Mouse (Mus musculus): ENCODE measurements around the gene Polr1a. TPM values are rescaled to one million over a fixed set of nuclear protein-coding genes. Genes with fewer than 3 reads are reported as not detected.

Gene Polr1a
- 29.8 and 33.9 TPM in 2 replicates for polyA plus RNA-seq (2015; fragmentation: Nextera tagmentation; extraction: Ambion mirVana)

DNA sequence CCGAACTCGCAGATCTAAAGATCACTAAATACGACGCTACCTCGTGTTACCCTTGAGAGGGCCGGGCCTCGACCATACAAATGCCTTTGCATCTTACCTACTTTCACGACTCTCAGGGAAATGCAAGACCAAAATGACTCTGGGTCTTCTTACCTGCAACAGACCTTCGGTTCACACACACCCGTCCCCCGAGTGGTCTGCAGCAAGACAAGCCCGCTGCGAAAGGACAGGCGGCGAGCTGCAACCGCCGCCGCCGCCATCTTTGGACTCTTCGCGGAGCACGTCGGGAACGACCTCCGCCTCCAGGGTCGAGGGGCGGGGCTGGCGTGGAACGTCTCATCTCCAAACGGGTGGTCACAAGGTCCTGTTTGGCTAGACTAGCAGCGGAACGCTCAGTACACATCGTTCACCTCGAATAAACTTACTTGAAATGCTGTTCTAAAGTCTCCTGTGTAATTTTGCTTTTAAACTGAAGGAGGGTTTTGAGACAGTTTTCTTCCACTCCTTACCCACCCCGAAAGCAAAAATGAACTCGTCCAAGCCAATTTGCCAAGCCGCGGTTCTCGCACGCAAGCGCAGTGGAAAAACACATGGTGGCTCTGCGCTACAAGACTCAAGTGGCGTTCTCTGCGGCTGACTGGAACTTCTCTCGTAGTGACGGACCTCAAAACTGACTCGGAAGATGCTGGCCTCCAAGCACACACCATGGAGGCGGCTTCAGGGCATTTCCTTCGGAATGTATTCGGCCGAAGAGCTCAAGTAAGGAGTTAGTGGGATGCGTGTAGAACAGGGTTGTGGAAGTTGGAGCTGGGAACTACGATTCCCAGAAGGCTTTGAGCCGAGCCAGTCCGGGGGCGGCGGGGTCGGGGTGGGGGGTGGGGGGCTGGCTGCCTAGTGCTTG is at the start of gene Polr1a, which contains the start of gene Ptcd3:
Gene Polr1a (plus strand): TSS at position 573 of the 901 bp plus-strand sequence.
Gene Ptcd3 (minus strand): TSS at position 270 of the 901 bp plus-strand sequence.
- WGBS: under 1% methylated on average over 58 of the region's 58 CpGs
- peak within 1 kb of the TSS; percentile 91 for H3K4me3 ChIP-seq (replicated peaks)
- H3K4me1 ChIP-seq: peaks cover 11% of the 10 kb centered on the region
- peak within 1 kb of the TSS; percentile 58 for H3K9ac ChIP-seq
- ATAC-seq (ENCODE audit: insufficient read depth, low FRiP score, low read depth): peak; percentile 83
- no peaks in the 10 kb centered on the region for H3K27me3 ChIP-seq (replicated peaks)
- no peaks in the 10 kb centered on the region for H3K9me3 ChIP-seq
- H3K27ac ChIP-seq: peak within 1 kb of the TSS; percentile 87
- peaks cover 18% of the 10 kb centered on the region for H3K36me3 ChIP-seq
- H3K4me2 ChIP-seq: peak within 1 kb of the TSS; percentile 61

GRCm38 (mm10) chr6:71867751-71868150 is 41.1 kb upstream of the Polr1a start:
- H3K9ac ChIP-seq: no peak overlapping the region
- no peak for ATAC-seq (ENCODE audit: insufficient read depth, low FRiP score, low read depth)
- no peak overlapping the region for H3K27ac ChIP-seq
- H3K9me3 ChIP-seq: no peaks in the 10 kb centered on the region
- no peak overlapping the region for H3K4me2 ChIP-seq
- H3K36me3 ChIP-seq: peaks cover 43% of the 10 kb centered on the region
- 82% methylated on average over 2 of the region's 2 CpGs for WGBS
- H3K4me1 ChIP-seq: no peaks in the 10 kb centered on the region
- H3K27me3 ChIP-seq (replicated peaks): no peaks in the 10 kb centered on the region
- H3K4me3 ChIP-seq (replicated peaks): no peak overlapping the region

DNA sequence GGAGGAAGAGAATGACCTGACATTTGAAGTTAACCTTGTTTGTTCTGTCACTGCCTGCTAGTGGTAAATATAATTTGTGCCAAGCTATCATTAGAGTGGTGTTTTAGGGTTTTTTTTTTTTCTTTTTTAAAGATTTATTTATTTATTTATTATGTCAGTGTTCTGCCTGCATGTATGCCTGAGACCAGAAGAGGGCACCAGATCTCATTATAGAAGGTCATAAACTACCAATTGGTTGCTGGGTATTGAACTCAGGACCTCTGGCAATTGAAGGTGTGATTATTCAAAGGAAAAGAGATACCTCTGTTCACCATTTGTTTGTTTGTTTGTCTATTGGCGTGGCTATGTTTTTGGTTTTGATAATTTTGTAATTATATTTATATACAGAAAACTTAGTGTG is 40.0 kb upstream of the Polr1a start:
- H3K36me3 ChIP-seq: peaks cover 37% of the 10 kb centered on the region
- no peak overlapping the region for H3K4me3 ChIP-seq (replicated peaks)
- H3K9me3 ChIP-seq: no peaks in the 10 kb centered on the region
- H3K4me1 ChIP-seq: no peaks in the 10 kb centered on the region
- no peak overlapping the region for H3K27ac ChIP-seq
- no peak for ATAC-seq (ENCODE audit: insufficient read depth, low FRiP score, low read depth)
- no peak overlapping the region for H3K4me2 ChIP-seq
- 93% methylated on average over 1 of the region's 1 CpGs for WGBS
- no peak overlapping the region for H3K9ac ChIP-seq
- H3K27me3 ChIP-seq (replicated peaks): no peaks in the 10 kb centered on the region

DNA sequence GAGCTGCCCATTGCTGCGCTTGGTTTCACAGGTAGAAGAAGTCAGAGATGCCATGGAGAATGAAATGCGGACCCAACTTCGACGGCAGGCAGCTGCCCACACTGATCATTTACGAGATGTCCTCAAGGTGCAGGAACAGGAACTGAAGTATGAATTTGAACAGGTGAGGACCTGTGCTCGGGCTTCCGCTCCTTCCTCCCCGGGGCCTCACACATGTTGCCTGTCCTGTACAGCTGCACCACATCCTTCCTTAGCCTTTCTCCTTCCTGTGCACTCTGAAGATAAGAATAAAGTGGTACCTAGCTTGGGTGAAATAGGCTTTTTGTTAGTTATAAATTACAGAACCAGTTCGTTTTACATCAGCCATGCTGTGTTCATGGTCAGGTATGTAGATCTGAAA is 37.5 kb upstream of the Polr1a start:
- Histone ChIP-seq H3K36me3 (peaks cover 39% of the 10 kb centered on the region), H3K4me1 (no peaks in the 10 kb centered on the region), H3K9ac (no peak overlapping the region), H3K27me3 (replicated peaks) (no peaks in the 10 kb centered on the region), H3K4me3 (replicated peaks) (no peak overlapping the region), H3K9me3 (no peaks in the 10 kb centered on the region), H3K27ac (no peak overlapping the region), H3K4me2 (no peak overlapping the region)
- 91% methylated on average over 9 of the region's 9 CpGs for WGBS
- ATAC-seq (ENCODE audit: insufficient read depth, low FRiP score, low read depth): no peak

DNA sequence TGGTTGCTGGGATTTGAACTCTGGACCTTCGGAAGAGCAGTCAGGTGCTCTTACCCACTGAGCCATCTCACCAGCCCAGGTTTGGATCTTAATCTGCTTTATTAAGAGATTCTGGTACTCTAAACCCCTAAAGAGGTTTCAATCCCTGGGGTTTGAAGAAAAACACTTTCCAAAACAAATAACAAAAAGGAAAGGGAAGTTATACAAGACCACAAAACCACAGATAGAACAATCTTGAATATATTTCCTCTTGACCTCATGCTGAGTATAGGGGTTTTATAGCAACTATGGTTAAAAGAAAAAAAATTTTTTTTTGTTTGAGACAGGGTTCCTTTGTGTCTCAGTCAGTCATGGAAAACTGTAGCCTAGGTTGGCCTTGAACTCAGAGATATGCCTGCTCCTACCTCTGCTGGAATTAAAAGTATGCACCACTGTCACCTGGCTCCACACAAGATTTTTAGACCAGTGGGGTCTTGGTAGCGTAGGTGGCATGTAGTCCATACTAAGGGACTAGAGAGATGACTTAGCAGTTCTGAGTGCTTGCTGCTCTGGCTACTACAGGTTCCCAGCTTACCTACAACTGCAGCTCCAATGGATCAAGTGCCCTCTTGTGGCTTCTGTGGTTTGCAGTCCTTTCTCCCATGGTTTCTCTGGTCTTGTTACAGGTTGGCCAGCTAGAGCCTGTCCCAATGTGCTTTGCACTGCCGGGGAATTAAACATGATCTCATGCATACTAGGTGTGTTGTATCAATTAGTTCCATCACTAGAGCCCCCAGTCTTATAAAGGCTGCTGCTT is 30.7 kb upstream of the Polr1a start:
- no peak overlapping the region for H3K27ac ChIP-seq
- no peak overlapping the region for H3K9ac ChIP-seq
- no peak overlapping the region for H3K4me2 ChIP-seq
- H3K27me3 ChIP-seq (replicated peaks): no peaks in the 10 kb centered on the region
- 86% methylated on average over 3 of the region's 3 CpGs for WGBS
- peaks cover 54% of the 10 kb centered on the region for H3K36me3 ChIP-seq
- H3K9me3 ChIP-seq: no peaks in the 10 kb centered on the region
- ATAC-seq (ENCODE audit: insufficient read depth, low FRiP score, low read depth): no peak
- H3K4me1 ChIP-seq: no peaks in the 10 kb centered on the region
- H3K4me3 ChIP-seq (replicated peaks): no peak overlapping the region

GRCm38 (mm10) chr6:71893263-71893662 is 15.6 kb upstream of the Polr1a start:
- Histone ChIP-seq H3K4me2 (no peak overlapping the region), H3K36me3 (peaks cover 60% of the 10 kb centered on the region)

DNA sequence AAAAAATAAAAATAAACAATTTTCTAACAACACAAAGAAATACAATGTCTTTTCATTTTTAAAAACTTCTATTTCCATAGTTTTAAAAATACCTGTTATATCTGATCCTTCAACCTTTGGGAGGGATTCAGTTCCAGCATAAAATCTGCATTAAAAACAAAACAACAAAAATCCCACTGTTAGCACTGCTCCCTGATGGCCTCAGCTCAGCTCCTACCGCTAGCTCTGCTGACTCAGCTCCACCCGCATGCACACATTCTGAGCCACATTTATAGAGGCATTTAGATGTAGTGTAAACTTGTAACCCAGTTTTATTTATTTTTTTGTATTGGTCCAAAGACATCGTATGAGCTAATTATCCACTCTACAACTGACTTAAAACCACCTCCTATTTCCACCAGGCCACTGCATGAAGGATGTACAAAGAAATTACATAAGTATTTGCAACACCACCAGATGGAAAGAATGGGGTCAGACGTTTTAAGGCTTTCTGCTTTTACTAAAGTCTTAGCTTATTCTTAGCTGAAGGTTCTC is 1.1 kb upstream of the Polr1a start:
- 3% methylated on average over 4 of the region's 4 CpGs for WGBS
- no peak for ATAC-seq (ENCODE audit: insufficient read depth, low FRiP score, low read depth)
- peaks cover 18% of the 10 kb centered on the region for H3K36me3 ChIP-seq

More at GRCm38 (mm10) chr6:71893263-71893662, 15.6 kb upstream of the Polr1a start:
- no peaks in the 10 kb centered on the region for H3K4me1 ChIP-seq
- H3K27me3 ChIP-seq (replicated peaks): no peaks in the 10 kb centered on the region
- 87% methylated on average over 4 of the region's 4 CpGs for WGBS
- no peak overlapping the region for H3K27ac ChIP-seq
- H3K4me3 ChIP-seq (replicated peaks): no peak overlapping the region
- H3K9ac ChIP-seq: no peak overlapping the region
- no peaks in the 10 kb centered on the region for H3K9me3 ChIP-seq
- no peak for ATAC-seq (ENCODE audit: insufficient read depth, low FRiP score, low read depth)

DNA sequence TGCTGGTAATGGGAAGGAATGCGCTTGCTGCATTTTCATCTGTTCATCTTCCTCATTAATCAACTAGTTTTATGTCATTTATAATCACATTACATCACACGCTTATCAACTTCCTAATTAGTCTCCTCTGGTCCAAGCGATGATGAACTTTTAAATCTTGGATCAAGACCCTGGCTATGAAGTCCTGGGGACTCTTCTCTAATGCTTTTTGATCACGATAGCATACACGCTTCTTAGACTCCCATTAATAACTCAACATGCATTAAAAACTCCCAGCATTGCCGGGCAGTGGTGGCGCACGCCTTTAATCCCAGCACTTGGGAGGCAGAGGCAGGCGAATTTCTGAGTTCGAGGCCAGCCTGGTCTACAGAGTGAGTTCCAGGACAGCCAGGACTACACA is 531 bp downstream of the Polr1a start:
- H3K27ac ChIP-seq: no peak overlapping the region
- H3K9ac ChIP-seq: no peak overlapping the region; the same call in 1 of the 2 replicates
- H3K4me3 ChIP-seq (replicated peaks): peak overlapping the region; percentile 91
- H3K36me3 ChIP-seq: peaks cover 13% of the 10 kb centered on the region; the same call in 1 of the 2 replicates
- WGBS: 21% methylated on average over 10 of the region's 10 CpGs
- no peak for ATAC-seq (ENCODE audit: insufficient read depth, low FRiP score, low read depth)
- peaks cover 11% of the 10 kb centered on the region for H3K4me1 ChIP-seq
- H3K4me2 ChIP-seq: peak overlapping the region; percentile 61
- no peaks in the 10 kb centered on the region for H3K9me3 ChIP-seq
- H3K27me3 ChIP-seq (replicated peaks): no peaks in the 10 kb centered on the region

More for the DNA sequence above, 1.1 kb upstream of the Polr1a start:
- Histone ChIP-seq H3K9me3 (no peaks in the 10 kb centered on the region), H3K4me2 (peak overlapping the region; percentile 61), H3K27ac (0 out of 2 replicates have a peak overlapping the region, but pooled peaks have one; percentile 87), H3K9ac (peak overlapping the region; percentile 58), H3K27me3 (replicated peaks) (no peaks in the 10 kb centered on the region), H3K4me3 (replicated peaks) (peak overlapping the region; percentile 91), H3K4me1 (peaks cover 11% of the 10 kb centered on the region)

- H3K4me3 ChIP-seq (replicated peaks): peak overlapping the region; percentile 91
- H3K27ac ChIP-seq: no peak overlapping the region
- no peaks in the 10 kb centered on the region for H3K9me3 ChIP-seq
- peaks cover 11% of the 10 kb centered on the region for H3K4me1 ChIP-seq
- 68% methylated on average over 6 of the region's 6 CpGs for WGBS
- peaks cover 10% of the 10 kb centered on the region; the same call in 1 of the 2 replicates for H3K36me3 ChIP-seq
- ATAC-seq (ENCODE audit: insufficient read depth, low FRiP score, low read depth): no peak
- no peak overlapping the region for H3K9ac ChIP-seq
- peak overlapping the region; percentile 61 for H3K4me2 ChIP-seq
- H3K27me3 ChIP-seq (replicated peaks): no peaks in the 10 kb centered on the region
These were observed 987 bp downstream of the Polr1a start for GRCm38 (mm10) chr6:71909840-71910239.

DNA sequence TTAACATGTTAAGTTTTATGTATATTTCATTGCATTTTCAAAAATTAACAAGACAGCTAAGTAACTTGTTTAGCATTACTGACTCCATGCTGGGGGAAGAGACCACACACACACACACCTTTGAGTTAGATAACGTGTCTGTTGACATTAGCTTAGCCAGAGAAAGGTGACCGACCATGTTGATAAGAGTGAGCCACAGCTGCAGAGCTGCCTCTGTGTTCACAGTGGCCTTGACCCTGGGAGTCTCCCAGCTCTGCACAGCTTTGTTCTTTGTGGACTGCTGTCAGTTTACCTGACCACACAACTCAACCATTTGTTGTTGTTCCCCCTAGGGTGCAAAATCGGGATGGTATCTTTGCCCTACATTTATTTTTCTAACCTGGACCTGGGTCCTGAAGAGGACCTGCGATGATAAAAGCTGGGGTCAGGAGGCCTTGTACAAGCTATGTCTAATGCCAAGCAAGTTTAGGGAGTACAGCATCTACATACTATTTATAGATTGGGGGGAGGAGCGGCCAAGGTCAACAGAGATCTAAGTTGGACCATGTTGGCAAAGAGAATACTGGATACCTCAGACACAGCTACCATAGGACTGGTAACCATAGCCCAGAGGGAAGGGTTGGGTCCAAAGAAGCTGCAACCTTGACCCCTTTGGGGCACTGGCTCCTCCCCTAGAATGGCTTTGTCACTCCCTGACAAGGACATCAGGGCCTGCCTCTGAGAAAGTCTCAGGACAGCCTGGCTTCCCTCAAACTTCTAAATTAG is 3.0 kb downstream of the Polr1a start:
- Histone ChIP-seq H3K9ac (no peak overlapping the region), H3K27ac (no peak overlapping the region), H3K4me1 (peaks cover 11% of the 10 kb centered on the region), H3K9me3 (no peaks in the 10 kb centered on the region), H3K4me3 (replicated peaks) (no peak overlapping the region), H3K27me3 (replicated peaks) (no peaks in the 10 kb centered on the region), H3K4me2 (no peak overlapping the region), H3K36me3 (peaks cover 18% of the 10 kb centered on the region; the same call in 1 of the 2 replicates)
- peak; percentile 55; the same call in 1 of the 2 replicates for ATAC-seq (ENCODE audit: insufficient read depth, low FRiP score, low read depth)
- 60% methylated on average over 5 of the region's 5 CpGs for WGBS

DNA sequence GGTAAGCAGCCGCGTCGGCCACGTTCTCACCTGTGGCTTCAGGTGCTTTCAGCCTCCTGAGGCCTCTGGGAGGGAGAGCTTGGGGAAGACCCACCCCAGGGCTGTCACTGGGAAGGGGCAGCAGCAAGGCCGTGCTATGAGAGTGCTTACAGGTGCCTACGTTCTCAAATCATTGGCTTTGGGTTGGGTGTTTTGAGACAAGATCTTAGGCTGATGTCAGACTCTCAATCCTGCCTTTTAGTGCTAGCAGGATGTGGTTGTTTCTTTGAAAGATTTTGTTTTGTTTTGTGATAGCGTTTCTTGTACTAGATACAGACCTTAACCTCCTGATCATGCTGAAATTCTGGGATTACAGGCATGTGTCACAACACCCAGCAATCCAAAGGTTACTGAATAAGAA is 11.9 kb downstream of the Polr1a start:
- H3K27me3 ChIP-seq (replicated peaks): no peaks in the 10 kb centered on the region
- H3K27ac ChIP-seq: no peak overlapping the region
- H3K9ac ChIP-seq: no peak overlapping the region
- H3K9me3 ChIP-seq: no peaks in the 10 kb centered on the region
- no peak for ATAC-seq (ENCODE audit: insufficient read depth, low FRiP score, low read depth)
- peaks cover 42% of the 10 kb centered on the region for H3K36me3 ChIP-seq
- no peak overlapping the region for H3K4me2 ChIP-seq
- WGBS: 95% methylated on average over 7 of the region's 7 CpGs
- no peaks in the 10 kb centered on the region for H3K4me1 ChIP-seq
- H3K4me3 ChIP-seq (replicated peaks): no peak overlapping the region
